In the genomic region with DNA sequence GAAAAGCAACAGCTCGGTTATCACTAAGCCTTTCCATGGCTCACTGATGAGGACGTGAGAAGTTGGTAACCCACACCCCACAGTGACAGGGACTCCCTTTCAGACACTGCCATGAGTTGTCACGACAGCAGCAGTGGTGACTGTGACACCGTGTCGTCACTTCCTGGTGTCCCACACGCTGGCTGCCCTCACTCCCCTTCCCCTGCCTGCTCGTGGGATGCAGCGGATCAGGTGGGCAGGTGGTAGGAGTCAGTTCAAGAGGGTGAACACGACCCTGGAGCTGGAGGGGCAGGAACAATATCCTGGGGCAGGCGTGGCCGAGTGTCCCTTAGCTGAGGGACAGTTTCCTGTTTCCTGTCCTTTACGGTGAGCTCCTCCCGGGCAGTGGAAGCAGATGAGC, we compare ENCODE assay signal across 11 mouse cellular contexts.
DNase-seq lines count a peak whose midpoint lies in the region; ATAC-seq and TF ChIP-seq lines count a peak whose summit lies in the region.
"Had no signal": no experiment of that assay in that cellular context is flagged by ENCODE, and none has a peak within 500 bp of the region (broad histone marks: within the 10 kb centered on the region; RNA-seq: fewer than 3 reads in every experiment).

No protein-coding gene starts in this region.

- TF ChIP-seq POLR2A in thymus, adult 2 months (IDR thresholded peaks at IDR 0.05; ENCODE audit: control insufficient read depth, extremely low read depth, insufficient read depth, low read length, poor library complexity), result no peak
- no peak for TF ChIP-seq POLR2A in limb, embryonic 14.5 days (IDR thresholded peaks at IDR 0.05; ENCODE audit: borderline replicate concordance, extremely low read depth, insufficient read depth, insufficient read length)

- WGBS in hindbrain, embryonic 10.5 days, result 68% methylated on average over 13 of the region's 13 CpGs
- 62% methylated on average over 13 of the region's 13 CpGs for WGBS in hindbrain, embryonic 12.5 days
- 46% methylated on average over 13 of the region's 13 CpGs for WGBS in thymus, adult 2 months
- 50% methylated on average over 13 of the region's 13 CpGs for WGBS in limb, embryonic 14.5 days

- H3K4me2 ChIP-seq in hindbrain, embryonic 12.5 days (replicated peaks), result no peak overlapping the region
- H3K4me2 ChIP-seq in limb, embryonic 14.5 days (replicated peaks; ENCODE audit: low read depth, low read length, severe bottlenecking), result no peak overlapping the region

- H3K4me3 ChIP-seq in hindbrain, embryonic 10.5 days, result no peak overlapping the region
- no peak overlapping the region for H3K4me3 ChIP-seq in hindbrain, embryonic 12.5 days
- H3K4me3 ChIP-seq in thymus, adult 2 months (ENCODE audit: control insufficient read depth, insufficient read depth, low read length), result peak overlapping the region; percentile 25; the same call in 1 of the 2 replicates
- no peak overlapping the region for H3K4me3 ChIP-seq in limb, embryonic 14.5 days (replicated peaks; ENCODE audit: low read length)

- peaks cover 77% of the 10 kb centered on the region for H3K4me1 ChIP-seq in hindbrain, embryonic 10.5 days (replicated peaks)
- peaks cover 46% of the 10 kb centered on the region for H3K4me1 ChIP-seq in hindbrain, embryonic 12.5 days
- peaks cover 10% of the 10 kb centered on the region for H3K4me1 ChIP-seq in thymus, adult 2 months (replicated peaks; ENCODE audit: control insufficient read depth, insufficient read depth, low read length)
- H3K4me1 ChIP-seq in limb, embryonic 14.5 days (ENCODE audit: control insufficient read depth, insufficient read depth, low read length), result peaks cover 35% of the 10 kb centered on the region

- peaks cover 7% of the 10 kb centered on the region; the same call in 1 of the 2 replicates for H3K27me3 ChIP-seq in hindbrain, embryonic 10.5 days (ENCODE audit: insufficient read depth, poor library complexity, severe bottlenecking)
- H3K27me3 ChIP-seq in hindbrain, embryonic 12.5 days, result no peaks in the 10 kb centered on the region; the same call in 1 of the 2 replicates
- H3K27me3 ChIP-seq in thymus, adult 2 months (ENCODE audit: control insufficient read depth, insufficient read depth, low read length), result no peaks in the 10 kb centered on the region
- no peaks in the 10 kb centered on the region for H3K27me3 ChIP-seq in limb, embryonic 14.5 days (ENCODE audit: control insufficient read depth, insufficient read depth, low read length)

- H3K9me3 ChIP-seq in hindbrain, embryonic 10.5 days, result no peaks in the 10 kb centered on the region
- no peaks in the 10 kb centered on the region for H3K9me3 ChIP-seq in hindbrain, embryonic 12.5 days (replicated peaks)
- no peaks in the 10 kb centered on the region for H3K9me3 ChIP-seq in limb, embryonic 14.5 days (ENCODE audit: control insufficient read depth, low read length)

- TF ChIP-seq CTCF in thymus, adult 2 months (IDR thresholded peaks at IDR 0.05; ENCODE audit: borderline replicate concordance, control insufficient read depth, extremely low read depth, insufficient read depth, low read length, poor library complexity), result no peak

- H3K27ac ChIP-seq in hindbrain, embryonic 10.5 days, result peak overlapping the region; percentile 77
- H3K27ac ChIP-seq in hindbrain, embryonic 12.5 days, result no peak overlapping the region
- H3K27ac ChIP-seq in thymus, adult 2 months (ENCODE audit: control insufficient read depth, insufficient read depth, low read length), result no peak overlapping the region
- peak overlapping the region; percentile 70; the same call in 1 of the 2 replicates for H3K27ac ChIP-seq in limb, embryonic 14.5 days (replicated peaks; ENCODE audit: low read depth, low read length)

- no peak for DNase-seq in hindbrain, embryonic 10.5 days (ENCODE audit: low spot score)
- no peak for DNase-seq in thymus, adult 2 months
- DNase-seq in thymus, postnatal 14 days, result no peak
- DNase-seq in limb, embryonic 14.5 days (ENCODE audit: low spot score), result no peak
- DNase-seq in T-cell, adult 2 months (ENCODE audit: low spot score), result no peak
- DNase-seq in right cerebral cortex, postnatal 10 days (ENCODE audit: low spot score in 2 of 2), result no peak
- no peak for DNase-seq in embryo, embryonic 9.5 days (ENCODE audit: extremely low spot score)
- DNase-seq: thymus, postnatal 25 days had no signal

- no peaks in the 10 kb centered on the region for H3K36me3 ChIP-seq in hindbrain, embryonic 10.5 days
- no peaks in the 10 kb centered on the region for H3K36me3 ChIP-seq in hindbrain, embryonic 12.5 days
- no peaks in the 10 kb centered on the region for H3K36me3 ChIP-seq in thymus, adult 2 months (ENCODE audit: control insufficient read depth, insufficient read depth, low read length)
- no peaks in the 10 kb centered on the region for H3K36me3 ChIP-seq in limb, embryonic 14.5 days (ENCODE audit: control insufficient read depth, insufficient read depth, low read length)
- H3K36me3 ChIP-seq: G1E had no signal

- ATAC-seq in hindbrain, embryonic 12.5 days (ENCODE audit: low FRiP score), result no peak
- no peak for ATAC-seq in limb, embryonic 14.5 days (ENCODE audit: low FRiP score, low read depth)
- ATAC-seq: midbrain, embryonic 16.5 days had no signal

- no peak overlapping the region for H3K9ac ChIP-seq in hindbrain, embryonic 12.5 days
- H3K9ac ChIP-seq in limb, embryonic 14.5 days (ENCODE audit: low read depth, low read length, severe bottlenecking), result no peak overlapping the region

Comparison
In these comparisons a context has a peak if more than half of its experiments do, and no peak if none do; other contexts are left out.
1. H3K27ac ChIP-seq: peak in hindbrain, embryonic 10.5 days (single experiment) and limb, embryonic 14.5 days (single experiment); none in hindbrain, embryonic 12.5 days (single experiment) and thymus, adult 2 months (single experiment).